Mouse (Mus musculus): ENCODE results near the gene Prlhr. TPM values are rescaled to one million over a fixed set of nuclear protein-coding genes. Genes with fewer than 3 reads are reported as not detected.

The Prlhr gene
- not detected in 2 replicates for polyA plus RNA-seq (2021; fragmentation: Nextera tagmentation)
- long read RNA-seq, experiment 1, partial matches to known transcripts = 0 of 1 reads
- long read RNA-seq, experiment 1, other reads (novel, unspliced or antisense) = 1 of 1 reads
- long read RNA-seq, experiment 2 = 0 reads

DNA sequence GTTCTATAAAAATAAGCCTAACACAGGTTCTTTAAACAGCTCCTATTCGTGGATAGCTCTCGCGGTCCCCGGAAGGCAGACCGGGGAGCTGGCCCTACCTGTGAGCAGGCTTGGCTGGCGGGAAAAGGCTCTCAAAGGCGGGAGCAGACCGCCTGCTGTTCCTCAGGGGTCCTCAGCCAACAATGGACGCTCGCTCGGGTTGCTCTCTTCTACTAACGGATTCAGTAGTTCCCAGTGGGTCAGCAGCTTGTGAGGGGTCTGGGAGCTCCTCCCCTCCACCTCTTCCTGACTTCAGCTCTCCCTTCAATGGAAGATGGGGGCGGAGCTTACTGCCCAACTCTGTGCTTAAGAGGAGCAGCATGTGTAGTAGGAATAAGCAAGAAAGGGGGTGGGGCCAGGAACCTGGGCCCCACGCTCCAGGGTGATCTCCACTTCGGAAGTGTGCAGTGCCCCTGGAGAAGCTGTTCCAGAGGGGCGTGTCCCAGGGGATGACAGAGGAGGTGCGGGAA, at the start of gene Prlhr:
Gene Prlhr (minus strand): TSS at position 51 of the 509 bp plus-strand sequence.

Other genes with a start within 250 kb of the Prlhr start
- 27.5 and 38.3 TPM in 2 replicates for gene Fam204a, start 241.6 kb downstream of the Prlhr start, polyA plus RNA-seq (2021; fragmentation: Nextera tagmentation)
- 17.6 and 18.4 TPM in 2 replicates for gene Cacul1, start 112.7 kb upstream of the Prlhr start, polyA plus RNA-seq (2021; fragmentation: Nextera tagmentation)